Mouse (Mus musculus): ENCODE measurements around the gene Tnfaip3. TPM values are rescaled to one million over a fixed set of nuclear protein-coding genes. Genes with fewer than 3 reads are reported as not detected.

Tnfaip3 gene
- polyA plus RNA-seq, 1 experiment from 2014 or later: 2.9 TPM

GRCm38 (mm10) chr10:19009186-19009672, 6.2 kb downstream of the Tnfaip3 start:
- H3K9ac ChIP-seq: no peak overlapping the region
- no peaks in the 10 kb centered on the region for H3K27me3 ChIP-seq (ENCODE audit: control insufficient read depth, insufficient read depth, low read length)
- no peak overlapping the region for H3K4me3 ChIP-seq (replicated peaks; ENCODE audit: low read length)
- DNase-seq (ENCODE audit: low spot score) (no peak), ATAC-seq (ENCODE audit: low FRiP score) (no peak)
- peaks cover 13% of the 10 kb centered on the region; the same call in 1 of the 2 replicates for H3K36me3 ChIP-seq (replicated peaks; ENCODE audit: control insufficient read depth, insufficient read depth)
- H3K27ac ChIP-seq: no peak overlapping the region
- no peak overlapping the region for H3K4me2 ChIP-seq (replicated peaks)
- H3K9me3 ChIP-seq (ENCODE audit: control insufficient read depth, low read length): no peaks in the 10 kb centered on the region
- 72% methylated on average over 8 of the region's 8 CpGs for WGBS
- peaks cover 4% of the 10 kb centered on the region; the same call in 1 of the 2 replicates for H3K4me1 ChIP-seq (replicated peaks; ENCODE audit: control insufficient read depth, insufficient read depth, low read length)

- Histone ChIP-seq H3K4me1 (replicated peaks; ENCODE audit: control insufficient read depth, insufficient read depth, low read length) (no peaks in the 10 kb centered on the region), H3K9ac (no peak overlapping the region), H3K9me3 (ENCODE audit: control insufficient read depth, low read length) (no peaks in the 10 kb centered on the region), H3K4me3 (replicated peaks; ENCODE audit: low read length) (no peak overlapping the region), H3K27me3 (ENCODE audit: control insufficient read depth, insufficient read depth, low read length) (no peaks in the 10 kb centered on the region), H3K4me2 (replicated peaks) (no peak overlapping the region), H3K36me3 (replicated peaks; ENCODE audit: control insufficient read depth, insufficient read depth) (peaks cover 17% of the 10 kb centered on the region; the same call in 1 of the 2 replicates), H3K27ac (no peak overlapping the region)
- 97% methylated on average over 4 of the region's 4 CpGs for WGBS
- ATAC-seq (ENCODE audit: low FRiP score) (no peak), DNase-seq (ENCODE audit: low spot score) (no peak)
Observed at GRCm38 (mm10) chr10:19008607-19008940, 6.9 kb downstream of the Tnfaip3 start.

GRCm38 (mm10) chr10:19007897-19008606, 7.4 kb downstream of the Tnfaip3 start:
- Histone ChIP-seq H3K27ac (no peak overlapping the region), H3K27me3 (ENCODE audit: control insufficient read depth, insufficient read depth, low read length) (no peaks in the 10 kb centered on the region), H3K36me3 (replicated peaks; ENCODE audit: control insufficient read depth, insufficient read depth) (peaks cover 17% of the 10 kb centered on the region; the same call in 1 of the 2 replicates), H3K9me3 (ENCODE audit: control insufficient read depth, low read length) (no peaks in the 10 kb centered on the region), H3K4me1 (replicated peaks; ENCODE audit: control insufficient read depth, insufficient read depth, low read length) (no peaks in the 10 kb centered on the region), H3K9ac (no peak overlapping the region), H3K4me3 (replicated peaks; ENCODE audit: low read length) (no peak overlapping the region), H3K4me2 (replicated peaks) (no peak overlapping the region)
- ATAC-seq (ENCODE audit: low FRiP score) (no peak), DNase-seq (ENCODE audit: low spot score) (no peak)
- 74% methylated on average over 8 of the region's 8 CpGs for WGBS

- no peaks in the 10 kb centered on the region for H3K27me3 ChIP-seq (ENCODE audit: control insufficient read depth, insufficient read depth, low read length)
- DNase-seq (ENCODE audit: low spot score) (no peak), ATAC-seq (ENCODE audit: low FRiP score) (no peak)
- no peaks in the 10 kb centered on the region for H3K9me3 ChIP-seq (ENCODE audit: control insufficient read depth, low read length)
- no peaks in the 10 kb centered on the region for H3K4me1 ChIP-seq (replicated peaks; ENCODE audit: control insufficient read depth, insufficient read depth, low read length)
- H3K27ac ChIP-seq: no peak overlapping the region
- H3K36me3 ChIP-seq (replicated peaks; ENCODE audit: control insufficient read depth, insufficient read depth): peaks cover 23% of the 10 kb centered on the region; the same call in 1 of the 2 replicates
- 90% methylated on average over 12 of the region's 12 CpGs for WGBS
- H3K9ac ChIP-seq: no peak overlapping the region
- no peak overlapping the region for H3K4me3 ChIP-seq (replicated peaks; ENCODE audit: low read length)
- no peak overlapping the region for H3K4me2 ChIP-seq (replicated peaks)
Observed at GRCm38 (mm10) chr10:19002091-19002785, 13.2 kb downstream of the Tnfaip3 start.

GRCm38 (mm10) chr10:18999427-18999826, 16.0 kb downstream of the Tnfaip3 start:
- DNase-seq (ENCODE audit: low spot score): no peak
- 72% methylated on average over 2 of the region's 2 CpGs for WGBS

GRCm38 (mm10) chr10:18996331-18996730, 19.1 kb downstream of the Tnfaip3 start:
- H3K27ac ChIP-seq: no peak overlapping the region
- no peak overlapping the region for H3K4me2 ChIP-seq (replicated peaks)
- H3K9ac ChIP-seq: no peak overlapping the region
- ATAC-seq (ENCODE audit: low FRiP score) (no peak), DNase-seq (ENCODE audit: low spot score) (no peak)
- peaks cover 3% of the 10 kb centered on the region; the same call in 1 of the 2 replicates for H3K36me3 ChIP-seq (replicated peaks; ENCODE audit: control insufficient read depth, insufficient read depth)
- H3K27me3 ChIP-seq (ENCODE audit: control insufficient read depth, insufficient read depth, low read length): no peaks in the 10 kb centered on the region
- no peaks in the 10 kb centered on the region for H3K4me1 ChIP-seq (replicated peaks; ENCODE audit: control insufficient read depth, insufficient read depth, low read length)
- no peak overlapping the region for H3K4me3 ChIP-seq (replicated peaks; ENCODE audit: low read length)
- no peaks in the 10 kb centered on the region for H3K9me3 ChIP-seq (ENCODE audit: control insufficient read depth, low read length)

More at GRCm38 (mm10) chr10:18999427-18999826, 16.0 kb downstream of the Tnfaip3 start:
- Histone ChIP-seq H3K36me3 (replicated peaks; ENCODE audit: control insufficient read depth, insufficient read depth) (peaks cover 12% of the 10 kb centered on the region; the same call in 1 of the 2 replicates), H3K9ac (no peak overlapping the region), H3K9me3 (ENCODE audit: control insufficient read depth, low read length) (no peaks in the 10 kb centered on the region), H3K4me1 (replicated peaks; ENCODE audit: control insufficient read depth, insufficient read depth, low read length) (no peaks in the 10 kb centered on the region), H3K4me2 (replicated peaks) (no peak overlapping the region), H3K27me3 (ENCODE audit: control insufficient read depth, insufficient read depth, low read length) (no peaks in the 10 kb centered on the region), H3K4me3 (replicated peaks; ENCODE audit: low read length) (no peak overlapping the region), H3K27ac (no peak overlapping the region)
- no peak for ATAC-seq (ENCODE audit: low FRiP score)

GRCm38 (mm10) chr10:18995465-18996261, 19.8 kb downstream of the Tnfaip3 start:
- H3K27ac ChIP-seq: no peak overlapping the region
- ATAC-seq (ENCODE audit: low FRiP score) (no peak), DNase-seq (ENCODE audit: low spot score) (no peak)
- H3K27me3 ChIP-seq (ENCODE audit: control insufficient read depth, insufficient read depth, low read length): no peaks in the 10 kb centered on the region
- no peak overlapping the region for H3K4me2 ChIP-seq (replicated peaks)
- H3K36me3 ChIP-seq (replicated peaks; ENCODE audit: control insufficient read depth, insufficient read depth): no peaks in the 10 kb centered on the region
- H3K4me1 ChIP-seq (replicated peaks; ENCODE audit: control insufficient read depth, insufficient read depth, low read length): no peaks in the 10 kb centered on the region
- H3K9ac ChIP-seq: no peak overlapping the region
- H3K4me3 ChIP-seq (replicated peaks; ENCODE audit: low read length): no peak overlapping the region
- WGBS: 91% methylated on average over 12 of the region's 12 CpGs
- H3K9me3 ChIP-seq (ENCODE audit: control insufficient read depth, low read length): no peaks in the 10 kb centered on the region

GRCm38 (mm10) chr10:18992971-18993370, 22.5 kb downstream of the Tnfaip3 start:
- DNase-seq (ENCODE audit: low spot score): no peak
- 91% methylated on average over 4 of the region's 4 CpGs for WGBS
- H3K27me3 ChIP-seq (ENCODE audit: control insufficient read depth, insufficient read depth, low read length): no peaks in the 10 kb centered on the region
- no peak for ATAC-seq (ENCODE audit: low FRiP score)
- H3K4me1 ChIP-seq (replicated peaks; ENCODE audit: control insufficient read depth, insufficient read depth, low read length): no peaks in the 10 kb centered on the region
- H3K4me3 ChIP-seq (replicated peaks; ENCODE audit: low read length): no peak overlapping the region
- no peaks in the 10 kb centered on the region for H3K36me3 ChIP-seq (replicated peaks; ENCODE audit: control insufficient read depth, insufficient read depth)
- no peak overlapping the region for H3K9ac ChIP-seq
- H3K27ac ChIP-seq: no peak overlapping the region
- no peak overlapping the region for H3K4me2 ChIP-seq (replicated peaks)
- H3K9me3 ChIP-seq (ENCODE audit: control insufficient read depth, low read length): no peaks in the 10 kb centered on the region

GRCm38 (mm10) chr10:18991057-18991456, 24.4 kb downstream of the Tnfaip3 start:
- ATAC-seq (ENCODE audit: low FRiP score): no peak
- H3K36me3 ChIP-seq (replicated peaks; ENCODE audit: control insufficient read depth, insufficient read depth): no peaks in the 10 kb centered on the region
- H3K4me2 ChIP-seq (replicated peaks): no peak overlapping the region
- no peaks in the 10 kb centered on the region for H3K4me1 ChIP-seq (replicated peaks; ENCODE audit: control insufficient read depth, insufficient read depth, low read length)
- 95% methylated on average over 4 of the region's 4 CpGs for WGBS
- no peak overlapping the region for H3K27ac ChIP-seq
- H3K4me3 ChIP-seq (replicated peaks; ENCODE audit: low read length): no peak overlapping the region
- no peaks in the 10 kb centered on the region for H3K27me3 ChIP-seq (ENCODE audit: control insufficient read depth, insufficient read depth, low read length)
- no peaks in the 10 kb centered on the region for H3K9me3 ChIP-seq (ENCODE audit: control insufficient read depth, low read length)
- no peak overlapping the region for H3K9ac ChIP-seq
- DNase-seq (ENCODE audit: low spot score): no peak
